Mouse (Mus musculus) heart, postnatal 0 days (tissue): ENCODE measurements at regions not wholly inside any gene's neighbourhood (a gene's known extent, or its start where the extent isn't known, plus 50 kb on each side); places are given as distances from the start of the nearest gene placed in this dataset.
A peak's percentile ranks its signal among the peaks of the same experiment; 100 is the strongest.

Experiments
- ATAC-seq: fragments of 200-750 bp; cut with Nextera tagmentation; 2 replicates; pipeline ENCODE4 v1.8.0; 2017; ENCODE audit warnings: low read depth, moderate number of reproducible peaks, moderate library complexity; ENCODE audit not compliant: insufficient read depth
- DNase-seq: peaks from one replicate; pipeline ENCODE4 v3.0.0-alpha.2; 2016; ENCODE audit warnings: low spot score
- H3K27ac ChIP-seq: fragments of 300-500 bp; sonication (generic); 2 replicates; pipeline ENCODE4 v1.5.1; 2014; ENCODE audit warnings: low read depth, mild to moderate bottlenecking
- H3K27me3 ChIP-seq: fragments of 300-500 bp; sonication (generic); 2 replicates; pipeline ENCODE4 v1.6.1; 2014; ENCODE audit warnings: low read length, mixed read lengths; ENCODE audit not compliant: control insufficient read depth, insufficient read depth
- H3K36me3 ChIP-seq: fragments of 300-500 bp; sonication (generic); replicated peaks from 2 replicates; pipeline ENCODE4 v1.6.1; 2014; ENCODE audit warnings: low read length, mixed read lengths; ENCODE audit not compliant: control insufficient read depth, insufficient read depth
- H3K4me1 ChIP-seq: fragments of 300-500 bp; sonication (generic); 2 replicates; pipeline ENCODE4 v1.6.1; 2014; ENCODE audit warnings: antibody characterized with exemption; ENCODE audit not compliant: control insufficient read depth, insufficient read depth
- H3K4me2 ChIP-seq: fragments of 300-500 bp; sonication (generic); 2 replicates; pipeline ENCODE4 v1.6.1; 2014; ENCODE audit warnings: low read depth, mild to moderate bottlenecking, low read length, moderate library complexity
- H3K4me3 ChIP-seq: fragments of 300-500 bp; sonication (generic); 2 replicates; pipeline ENCODE4 v1.5.1; 2014; ENCODE audit warnings: low read depth, low read length
- H3K9ac ChIP-seq: fragments of 300-500 bp; sonication (generic); replicated peaks from 2 replicates; pipeline ENCODE4 v1.6.1; 2014; ENCODE audit warnings: low read depth, low read length, mixed read lengths
- H3K9me3 ChIP-seq: fragments of 300-500 bp; sonication (generic); replicated peaks from 2 replicates; pipeline ENCODE4 v1.6.1; 2016; ENCODE audit warnings: low read length; ENCODE audit not compliant: control insufficient read depth
- CTCF ChIP-seq: IDR thresholded peaks from 2 replicates; pipeline ENCODE4 v1.5.1; 2016; ENCODE audit warnings: antibody characterized with exemption, control low read depth, low read depth
- EP300 ChIP-seq: IDR thresholded peaks from 2 replicates; pipeline ENCODE4 v1.6.1; 2016; ENCODE audit warnings: antibody characterized with exemption, low read depth
- WGBS: fragments of 180-500 bp; shearing (Covaris S2); extraction: QIAGEN DNeasy Blood & Tissue Kit; methylation state at CpG from one replicate; pipeline ENCODE4 v1.1.7; 2014; 5-methylcytosine and 5-hydroxymethylcytosine counted together

- TF ChIP-seq CTCF (no peak), EP300 (no peak)
- Histone ChIP-seq H3K36me3 (no peaks in the 10 kb centered on the region), H3K9ac (no peak overlapping the region), H3K27ac (no peak overlapping the region), H3K4me1 (no peaks in the 10 kb centered on the region), H3K4me2 (no peak overlapping the region), H3K4me3 (no peak overlapping the region), H3K27me3 (no peaks in the 10 kb centered on the region), H3K9me3 (no peaks in the 10 kb centered on the region)
- ATAC-seq (no peak), DNase-seq (no peak)
- WGBS, result 54% methylated on average over 4 of the region's 4 CpGs
Measured at GRCm38 (mm10) chr2:133748493-133748892, 196.5 kb downstream of the Bmp2 start.

- Histone ChIP-seq H3K9ac (no peak overlapping the region), H3K4me2 (no peak overlapping the region), H3K27ac (no peak overlapping the region), H3K9me3 (no peaks in the 10 kb centered on the region), H3K4me3 (no peak overlapping the region), H3K4me1 (no peaks in the 10 kb centered on the region), H3K36me3 (no peaks in the 10 kb centered on the region), H3K27me3 (no peaks in the 10 kb centered on the region)
- 57% methylated on average over 4 of the region's 4 CpGs for WGBS
- no peak for ATAC-seq
- DNase-seq, result no peak
- TF ChIP-seq CTCF (no peak), EP300 (no peak)
Measured at GRCm38 (mm10) chr2:133749846-133750637, 198.1 kb downstream of the Bmp2 start.

GRCm38 (mm10) chr2:133754088-133754487 is 202.1 kb downstream of the Bmp2 start:
- Histone ChIP-seq H3K36me3 (no peaks in the 10 kb centered on the region), H3K9ac (no peak overlapping the region), H3K4me2 (no peak overlapping the region), H3K27ac (no peak overlapping the region), H3K9me3 (no peaks in the 10 kb centered on the region), H3K4me3 (no peak overlapping the region), H3K27me3 (no peaks in the 10 kb centered on the region), H3K4me1 (no peaks in the 10 kb centered on the region)
- 62% methylated on average over 3 of the region's 3 CpGs for WGBS
- TF ChIP-seq EP300 (no peak), CTCF (no peak)
- DNase-seq, result no peak
- ATAC-seq, result no peak

GRCm38 (mm10) chr2:133761496-133761895 is 209.5 kb downstream of the Bmp2 start:
- ATAC-seq (no peak), DNase-seq (peak; percentile 18)
- WGBS, result 76% methylated on average over 7 of the region's 7 CpGs
- Histone ChIP-seq H3K27ac (no peak overlapping the region), H3K4me3 (no peak overlapping the region), H3K9me3 (no peaks in the 10 kb centered on the region), H3K27me3 (no peaks in the 10 kb centered on the region), H3K4me2 (no peak overlapping the region), H3K36me3 (no peaks in the 10 kb centered on the region), H3K4me1 (no peaks in the 10 kb centered on the region), H3K9ac (no peak overlapping the region)
- TF ChIP-seq EP300 (no peak), CTCF (no peak)

- Histone ChIP-seq H3K4me2 (no peak overlapping the region), H3K36me3 (no peaks in the 10 kb centered on the region), H3K27ac (no peak overlapping the region), H3K4me3 (no peak overlapping the region), H3K9me3 (no peaks in the 10 kb centered on the region), H3K27me3 (no peaks in the 10 kb centered on the region), H3K9ac (no peak overlapping the region), H3K4me1 (no peaks in the 10 kb centered on the region)
- 71% methylated on average over 1 of the region's 1 CpGs for WGBS
- ATAC-seq (no peak), DNase-seq (no peak)
- TF ChIP-seq CTCF (no peak), EP300 (no peak)
Measured at GRCm38 (mm10) chr2:133768546-133768945, 216.6 kb downstream of the Bmp2 start.
